Mouse (Mus musculus) inflammation-experienced regulatory T-cells, adult 16 weeks (primary cell): ENCODE measurements around the gene Ccdc138. TPM values are rescaled to one million over a fixed set of nuclear protein-coding genes. Genes with fewer than 3 reads are reported as not detected.

Source experiments
- polyA plus RNA-seq: library from polyadenylated mRNA; unstranded; fragments of 100-300 nt; shearing (Covaris generic); gene quantifications from one replicate; pipeline ENCODE4 v1.2.1, GENCODE M21; 2017

The Ccdc138 gene
- polyA plus RNA-seq, result 3.7 TPM

DNA sequence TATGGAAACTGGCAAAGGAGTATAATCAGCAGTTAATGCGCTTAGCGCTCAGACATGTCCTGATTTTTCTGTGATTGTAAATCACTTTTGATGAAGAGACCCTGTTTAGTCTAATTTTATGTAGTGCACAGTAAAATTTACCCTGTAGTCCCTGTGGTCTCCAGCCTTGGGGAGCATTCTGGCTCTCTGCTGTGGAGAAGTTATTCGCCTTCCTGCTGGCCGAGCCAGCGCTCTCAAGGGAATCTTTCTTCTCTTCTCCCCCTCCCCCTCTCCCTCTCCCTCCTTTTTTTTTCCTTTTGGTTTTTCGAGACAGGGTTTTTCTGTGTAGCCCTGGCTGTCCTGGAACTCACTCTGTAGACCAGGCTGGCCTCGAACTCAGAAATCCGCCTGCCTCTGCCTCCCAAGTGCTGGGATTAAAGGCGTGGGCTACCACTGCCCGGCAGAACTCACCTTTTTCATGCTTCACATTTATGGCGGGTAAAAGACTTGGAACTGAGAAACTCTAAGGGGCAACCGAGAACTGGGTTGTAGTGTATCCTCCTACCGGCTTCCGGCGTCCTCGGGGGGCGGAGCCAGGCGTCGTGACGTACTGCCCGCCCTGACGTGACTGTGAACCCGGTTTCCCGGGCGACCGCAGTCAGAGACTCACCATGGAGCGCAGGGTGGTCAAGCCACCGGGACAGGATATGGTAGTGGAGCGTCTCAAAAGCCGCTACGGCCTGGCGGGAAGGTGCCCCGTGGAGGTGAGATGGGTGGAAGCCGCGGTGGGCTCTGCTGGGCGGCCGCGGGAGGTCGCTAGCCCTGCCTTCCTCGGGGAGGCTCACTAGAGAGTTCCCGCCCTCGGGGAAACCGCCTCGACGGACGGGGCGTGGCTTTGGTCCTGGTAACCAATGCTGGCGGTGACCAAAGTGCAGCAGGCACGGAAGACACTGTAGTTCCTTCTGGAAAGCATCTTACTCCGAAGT is at the start of gene Ccdc138:
TSS of gene Ccdc138 (plus strand) at position 629 of the 965 bp plus-strand sequence.

Other genes with a start within 250 kb of the Ccdc138 start
- 71.1 TPM for gene Gcc2, start 242.5 kb upstream of the Ccdc138 start, polyA plus RNA-seq
- gene Lims1, start 174.5 kb upstream of the Ccdc138 start, polyA plus RNA-seq, result 119 TPM
- 77.9 TPM for gene Ranbp2, start 51.0 kb upstream of the Ccdc138 start, polyA plus RNA-seq
- not detected for gene Edar, start 177.7 kb downstream of the Ccdc138 start, polyA plus RNA-seq
- gene Gm17542, start 220.3 kb downstream of the Ccdc138 start, polyA plus RNA-seq, result not detected